Mouse (Mus musculus) small intestine, adult 2 months (tissue): Measurements from ENCODE around the gene Ski.

Experiments
- CTCF ChIP-seq: fragments of 200-500 bp; IDR thresholded peaks from 2 replicates; pipeline ENCODE4 v1.5.1; 2012; ENCODE audit warnings: low read depth, mild to moderate bottlenecking, control low read depth, inconsistent platforms, low read length, moderate library complexity, mixed read lengths; ENCODE audit not compliant: insufficient replicate concordance, insufficient read length; ENCODE audit errors: extremely low read depth
- POLR2A ChIP-seq: fragments of 200-500 bp; IDR thresholded peaks from 2 replicates; pipeline ENCODE4 v1.6.1; 2012; ENCODE audit warnings: low read depth, mild to moderate bottlenecking, control low read depth, inconsistent platforms, low read length, moderate library complexity

GRCm38 (mm10) chr4:155113766-155114410 is 108.5 kb downstream of the Ski start:
- TF ChIP-seq POLR2A = no peak
- TF ChIP-seq CTCF = no peak
